Mouse (Mus musculus) lung, postnatal 0 days (tissue): ENCODE measurements around the gene Gm49027. TPM values are rescaled to one million over a fixed set of nuclear protein-coding genes. Genes with fewer than 3 reads are reported as not detected.
A peak's percentile ranks its signal among the peaks of the same experiment; 100 is the strongest.

Experiments
- ATAC-seq: fragments of 200-750 bp; cut with Nextera tagmentation; 2 replicates; pipeline ENCODE4 v1.8.0; 2017; ENCODE audit warnings: moderate library complexity
- DNase-seq: peaks from one replicate; pipeline ENCODE4 v3.0.0-alpha.2; 2016; ENCODE audit warnings: low spot score
- H3K27ac ChIP-seq: fragments of 300-500 bp; sonication (generic); 2 replicates; pipeline ENCODE4 v1.5.1; 2014; ENCODE audit warnings: antibody characterized with exemption, mild to moderate bottlenecking, low read length, mixed read lengths
- H3K27me3 ChIP-seq: fragments of 300-500 bp; sonication (generic); replicated peaks from 2 replicates; pipeline ENCODE4 v1.6.1; 2014; ENCODE audit warnings: low read length, mixed read lengths; ENCODE audit not compliant: insufficient read depth
- H3K36me3 ChIP-seq: fragments of 300-500 bp; sonication (generic); 2 replicates; pipeline ENCODE4 v1.6.1; 2014; ENCODE audit warnings: low read length, mixed read lengths; ENCODE audit not compliant: insufficient read depth
- H3K4me1 ChIP-seq: fragments of 300-500 bp; sonication (generic); 2 replicates; pipeline ENCODE4 v1.6.1; 2014; ENCODE audit warnings: antibody characterized with exemption, low read depth, low read length, mixed read lengths; ENCODE audit not compliant: insufficient read depth
- H3K4me2 ChIP-seq: fragments of 300-500 bp; sonication (generic); replicated peaks from 2 replicates; pipeline ENCODE4 v1.6.1; 2014; ENCODE audit warnings: low read depth, mild to moderate bottlenecking, low read length, moderate library complexity, mixed read lengths
- H3K4me3 ChIP-seq: fragments of 300-500 bp; sonication (generic); 2 replicates; pipeline ENCODE4 v1.5.1; 2014; ENCODE audit warnings: low read depth, low read length
- H3K9ac ChIP-seq: fragments of 300-500 bp; sonication (generic); replicated peaks from 2 replicates; pipeline ENCODE4 v1.6.1; 2014; ENCODE audit warnings: low read depth, mild to moderate bottlenecking
- H3K9me3 ChIP-seq: fragments of 300-500 bp; sonication (generic); 2 replicates; pipeline ENCODE4 v1.6.1; 2016; ENCODE audit warnings: low read length, mixed read lengths
- CTCF ChIP-seq: IDR thresholded peaks from 2 replicates; pipeline ENCODE4 v1.5.1; 2016; ENCODE audit warnings: antibody characterized with exemption, mild to moderate bottlenecking
- EP300 ChIP-seq: IDR thresholded peaks from 2 replicates; pipeline ENCODE4 v1.6.1; 2016; ENCODE audit warnings: antibody characterized with exemption, mild to moderate bottlenecking, control low read depth
- WGBS: fragments of 180-500 bp; shearing (Covaris S2); extraction: QIAGEN DNeasy Blood & Tissue Kit; methylation state at CpG from one replicate; pipeline ENCODE4 v1.1.7; 2014; 5-methylcytosine and 5-hydroxymethylcytosine counted together
- polyA plus RNA-seq: library from polyadenylated mRNA; unstranded; fragments of >200 nt; fragmentation: Nextera tagmentation; extraction: Ambion mirVana; gene quantifications from 2 replicates; pipeline ENCODE4 v1.2.1, GENCODE M21; 2015

The Gm49027 gene
- polyA plus RNA-seq, 1 experiment from 2014 or later: 2.1 TPM

DNA sequence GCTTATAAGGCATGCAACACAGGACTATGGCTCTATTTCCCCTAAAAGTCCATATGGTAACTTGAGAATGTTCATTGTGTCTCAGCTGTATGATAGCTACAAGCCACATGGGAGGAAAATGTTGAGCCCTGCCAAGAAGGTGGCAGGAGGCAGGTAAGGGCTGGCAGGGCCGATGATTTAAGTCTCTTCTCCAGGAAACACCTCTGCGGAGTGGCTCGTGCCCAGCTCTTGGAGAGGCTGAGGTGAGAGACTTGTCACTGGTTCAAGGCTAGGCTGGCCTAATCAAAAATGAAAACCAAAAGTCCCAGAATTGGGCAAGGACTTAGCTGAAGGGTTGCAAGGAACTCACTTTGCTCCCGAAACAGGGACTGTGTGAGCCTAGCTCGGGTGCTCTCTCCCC, 15.1 kb downstream of the Gm49027 start, which contains the start of gene B3gnt4:
B3gnt4 (plus strand) TSS at position 301 of the 400 bp plus-strand sequence.
- WGBS: 85% methylated on average over 5 of the region's 5 CpGs
- H3K27me3 ChIP-seq: peaks cover 2% of the 10 kb centered on the region; the same call in 1 of the 2 replicates
- no peak within 1 kb of the TSS for H3K4me2 ChIP-seq
- no peak within 1 kb of the TSS for H3K4me3 ChIP-seq
- 0 out of 2 replicates have a peak, but pooled peaks cover 3% of the 10 kb centered on the region for H3K4me1 ChIP-seq
- no peaks in the 10 kb centered on the region for H3K9me3 ChIP-seq
- DNase-seq (no peak), ATAC-seq (no peak)
- no peaks in the 10 kb centered on the region for H3K36me3 ChIP-seq
- TF ChIP-seq CTCF: no peak
- no peak for TF ChIP-seq EP300
- no peak within 1 kb of the TSS for H3K27ac ChIP-seq
- no peak within 1 kb of the TSS for H3K9ac ChIP-seq

DNA sequence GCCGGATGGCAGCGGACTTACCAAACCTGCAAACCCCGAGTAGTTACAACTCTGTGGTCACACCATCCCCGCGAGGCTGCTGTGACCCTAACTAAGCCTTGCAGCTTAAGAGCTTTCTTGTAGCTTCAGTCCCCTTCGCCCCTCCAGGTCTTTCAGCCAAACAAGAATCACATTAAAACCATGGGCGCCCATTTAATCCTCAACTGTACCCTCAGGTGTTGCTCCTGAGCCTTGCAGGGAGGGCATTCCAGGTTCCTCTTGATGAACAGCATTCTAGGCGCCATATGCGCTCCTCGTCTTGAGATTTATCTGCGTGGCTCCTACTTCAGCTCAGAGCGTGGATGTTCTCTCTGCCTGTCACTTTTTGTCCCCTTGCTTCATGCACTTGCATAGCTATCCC, 16.4 kb downstream of the Gm49027 start:
- DNase-seq: no peak
- Histone ChIP-seq H3K27me3 (peaks cover 2% of the 10 kb centered on the region; the same call in 1 of the 2 replicates), H3K36me3 (no peaks in the 10 kb centered on the region), H3K4me3 (peak overlapping the region; percentile 48; the same call in 1 of the 2 replicates), H3K9ac (no peak overlapping the region; the same call in 1 of the 2 replicates), H3K4me2 (peak overlapping the region; percentile 83), H3K27ac (no peak overlapping the region), H3K9me3 (no peaks in the 10 kb centered on the region), H3K4me1 (0 out of 2 replicates have a peak, but pooled peaks cover 3% of the 10 kb centered on the region)
- 7% methylated on average over 12 of the region's 12 CpGs for WGBS
- no peak for ATAC-seq
- TF ChIP-seq CTCF: no peak
- no peak for TF ChIP-seq EP300

DNA sequence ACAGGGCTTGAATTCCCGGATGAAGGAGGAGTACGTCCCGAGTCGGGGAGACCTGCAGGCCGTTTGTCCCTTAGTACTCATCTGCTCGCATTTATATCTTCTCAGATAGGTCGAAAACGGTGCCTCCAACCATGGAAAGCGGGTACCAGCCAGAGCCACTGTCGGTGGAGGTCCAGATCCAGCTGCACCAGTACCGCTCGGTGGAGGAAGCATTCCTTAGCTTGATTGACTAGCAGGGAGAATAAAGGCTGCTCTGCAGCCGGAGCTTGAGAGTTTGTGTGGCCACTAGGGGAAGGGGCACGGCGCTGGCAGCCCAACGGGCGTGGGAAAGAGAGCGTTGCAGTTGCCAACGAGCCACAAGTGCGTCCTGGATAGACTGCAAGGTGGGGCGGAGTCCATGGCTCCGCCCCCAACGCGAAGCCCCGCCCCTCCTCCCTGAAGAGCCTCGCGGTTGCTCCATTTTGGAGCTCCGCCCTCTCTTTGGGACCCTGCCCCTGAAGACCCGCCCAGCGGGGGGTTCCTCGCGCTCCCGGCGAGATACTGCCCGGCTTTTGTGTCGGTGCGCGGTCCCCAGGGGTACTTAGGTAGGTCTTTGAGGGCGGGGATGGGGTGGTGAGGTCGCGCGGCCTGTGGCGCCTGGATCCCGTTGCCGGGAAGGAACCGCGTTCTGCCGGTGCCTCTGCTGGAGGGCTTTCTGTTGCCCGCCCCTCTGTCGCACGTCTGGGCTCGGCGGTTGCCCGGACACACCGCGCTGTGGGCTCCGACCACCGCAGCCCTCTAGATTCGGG, 17.2 kb downstream of the Gm49027 start:
- peaks cover 2% of the 10 kb centered on the region; the same call in 1 of the 2 replicates for H3K27me3 ChIP-seq
- no peaks in the 10 kb centered on the region for H3K9me3 ChIP-seq
- H3K4me2 ChIP-seq: peak overlapping the region; percentile 83
- peak overlapping the region; percentile 48 for H3K4me3 ChIP-seq
- WGBS: 2% methylated on average over 50 of the region's 59 CpGs
- TF ChIP-seq CTCF (peak; percentile 42), EP300 (no peak)
- 0 out of 2 replicates have a peak, but pooled peaks cover 3% of the 10 kb centered on the region for H3K4me1 ChIP-seq
- peak; percentile 87 for DNase-seq
- H3K36me3 ChIP-seq: no peaks in the 10 kb centered on the region
- no peak overlapping the region for H3K27ac ChIP-seq
- H3K9ac ChIP-seq: no peak overlapping the region; the same call in 1 of the 2 replicates
- ATAC-seq: peak; percentile 91

DNA sequence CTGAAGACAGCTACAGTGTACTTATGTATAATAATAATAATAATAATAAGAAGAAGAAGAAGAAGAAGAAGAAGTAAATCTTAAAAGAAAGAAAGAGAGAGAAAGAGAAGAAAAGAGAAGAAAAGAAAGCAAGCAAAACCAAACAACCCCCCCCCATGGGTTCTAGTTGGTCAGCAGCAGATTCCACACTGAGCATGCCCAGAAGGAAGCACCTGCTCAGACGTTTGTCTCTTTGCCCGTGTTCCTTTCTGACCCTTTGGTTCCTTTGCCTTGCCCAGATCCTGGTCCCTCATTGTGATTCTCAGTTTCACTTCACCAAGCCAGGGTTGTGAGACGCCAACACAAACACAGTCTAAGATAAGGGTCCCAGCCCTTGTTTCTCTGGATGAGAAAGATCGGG, 23.3 kb downstream of the Gm49027 start:
- Histone ChIP-seq H3K36me3 (no peaks in the 10 kb centered on the region), H3K27ac (no peak overlapping the region), H3K9me3 (no peaks in the 10 kb centered on the region), H3K4me1 (no peaks in the 10 kb centered on the region; the same call in 1 of the 2 replicates), H3K4me2 (no peak overlapping the region), H3K9ac (no peak overlapping the region), H3K27me3 (no peaks in the 10 kb centered on the region), H3K4me3 (no peak overlapping the region)
- WGBS: 56% methylated on average over 4 of the region's 4 CpGs
- DNase-seq: no peak
- no peak for ATAC-seq
- TF ChIP-seq EP300 (no peak), CTCF (no peak)

DNA sequence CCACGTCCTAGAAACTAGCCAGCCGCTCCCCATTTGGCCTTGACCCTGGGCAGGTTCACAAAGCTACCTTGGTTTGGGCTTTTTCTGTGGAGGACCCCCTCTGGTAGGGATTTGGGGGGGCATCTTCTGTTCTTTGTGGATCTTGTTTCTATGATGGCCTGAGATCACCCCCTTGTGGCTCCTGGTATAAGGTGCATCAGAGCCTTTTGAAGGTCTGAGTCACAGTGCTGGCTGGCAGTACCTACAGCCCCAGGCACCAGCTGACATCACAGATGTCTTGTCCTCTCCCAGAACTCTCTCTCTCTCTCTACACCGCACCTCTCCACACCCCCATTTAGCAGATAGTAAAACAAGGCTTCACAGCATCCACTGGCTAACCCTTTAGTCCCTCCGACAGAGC, 25.6 kb downstream of the Gm49027 start:
- H3K4me3 ChIP-seq: no peak overlapping the region
- DNase-seq (peak; percentile 37), ATAC-seq (no peak)
- H3K27me3 ChIP-seq: no peaks in the 10 kb centered on the region
- TF ChIP-seq CTCF (peak; percentile 57), EP300 (no peak)
- H3K9me3 ChIP-seq: no peaks in the 10 kb centered on the region
- H3K9ac ChIP-seq: no peak overlapping the region
- no peaks in the 10 kb centered on the region for H3K36me3 ChIP-seq
- WGBS: 48% methylated on average over 4 of the region's 4 CpGs
- H3K27ac ChIP-seq: no peak overlapping the region
- no peak overlapping the region for H3K4me2 ChIP-seq
- no peaks in the 10 kb centered on the region; the same call in 1 of the 2 replicates for H3K4me1 ChIP-seq

DNA sequence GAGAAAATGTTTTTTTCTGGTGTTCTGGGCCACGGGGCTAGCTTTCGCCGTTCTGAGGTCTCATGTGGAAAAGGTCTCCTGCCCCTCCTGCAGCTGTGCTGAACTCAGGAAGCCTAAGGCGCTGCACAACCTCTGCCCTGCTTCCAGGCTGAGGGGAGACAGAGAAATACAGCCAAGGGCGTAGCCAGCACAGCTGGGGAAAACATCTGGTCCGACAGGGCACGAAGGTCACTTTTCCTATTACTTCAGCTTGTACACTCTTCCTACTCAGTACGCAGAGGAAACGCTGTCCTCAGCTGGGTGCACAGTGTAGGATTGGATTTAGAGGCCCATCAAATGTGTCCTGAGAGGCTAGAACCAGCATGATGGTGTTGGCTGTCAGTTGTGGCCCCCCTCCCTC, 35.4 kb downstream of the Gm49027 start:
- Histone ChIP-seq H3K4me1 (no peaks in the 10 kb centered on the region), H3K27me3 (peaks cover 6% of the 10 kb centered on the region; the same call in 1 of the 2 replicates), H3K9ac (no peak overlapping the region), H3K4me2 (no peak overlapping the region), H3K36me3 (no peaks in the 10 kb centered on the region), H3K9me3 (no peaks in the 10 kb centered on the region), H3K4me3 (no peak overlapping the region), H3K27ac (no peak overlapping the region)
- ATAC-seq (no peak), DNase-seq (no peak)
- TF ChIP-seq EP300 (no peak), CTCF (no peak)
- 49% methylated on average over 9 of the region's 9 CpGs for WGBS
